Mouse (Mus musculus) liver, adult (tissue): Measurements from ENCODE around the gene Gucd1.

Experiments used
- GATA4 ChIP-seq: IDR thresholded peaks from 2 replicates; pipeline ENCODE4 v1.6.1; 2014; ENCODE audit warnings: mild to moderate bottlenecking, low read length; ENCODE audit not compliant: insufficient replicate concordance

Gucd1 gene

GRCm38 (mm10) chr10:75515216-75516037 is 2.3 kb downstream of the Gucd1 start:
- no peak for TF ChIP-seq GATA4

- TF ChIP-seq GATA4 = peak; percentile 44; the same call in 1 of the 2 replicates
Measured at GRCm38 (mm10) chr10:75514361-75514760, 3.4 kb downstream of the Gucd1 start.

- no peak; the same call in 1 of the 2 replicates for TF ChIP-seq GATA4
Measured at GRCm38 (mm10) chr10:75513306-75514067, 4.3 kb downstream of the Gucd1 start.

GRCm38 (mm10) chr10:75512796-75513195 is 5.0 kb downstream of the Gucd1 start:
- no peak for TF ChIP-seq GATA4

- no peak for TF ChIP-seq GATA4
Measured at GRCm38 (mm10) chr10:75511897-75512296, 5.9 kb downstream of the Gucd1 start.

GRCm38 (mm10) chr10:75511060-75511459 is 6.7 kb downstream of the Gucd1 start:
- TF ChIP-seq GATA4 = no peak

- TF ChIP-seq GATA4 = no peak
Measured at GRCm38 (mm10) chr10:75510446-75510845, 7.3 kb downstream of the Gucd1 start.

GRCm38 (mm10) chr10:75505130-75505495 is 12.7 kb downstream of the Gucd1 start:
- TF ChIP-seq GATA4 = no peak

GRCm38 (mm10) chr10:75504234-75505129 is 13.3 kb downstream of the Gucd1 start:
- peak; percentile 31; the same call in 1 of the 2 replicates for TF ChIP-seq GATA4

- no peak for TF ChIP-seq GATA4
Measured at GRCm38 (mm10) chr10:75503692-75504091, 14.1 kb downstream of the Gucd1 start.

- TF ChIP-seq GATA4 = no peak
Measured at GRCm38 (mm10) chr10:75501641-75502040, 16.1 kb downstream of the Gucd1 start.

GRCm38 (mm10) chr10:75500345-75500744 is 17.4 kb downstream of the Gucd1 start:
- TF ChIP-seq GATA4 = no peak

- no peak for TF ChIP-seq GATA4
Measured at GRCm38 (mm10) chr10:75499791-75500190, 18.0 kb downstream of the Gucd1 start.

GRCm38 (mm10) chr10:75495921-75496320 is 21.9 kb downstream of the Gucd1 start:
- 0 out of 2 replicates have a peak, but pooled peaks have one; percentile 19 for TF ChIP-seq GATA4

GRCm38 (mm10) chr10:75495304-75495703 is 22.5 kb downstream of the Gucd1 start:
- no peak for TF ChIP-seq GATA4
